Mouse (Mus musculus) thymus, adult 2 months (tissue): ENCODE data around the gene Fbxo47.

Source experiments
- CTCF ChIP-seq: fragments of 200-500 bp; IDR thresholded peaks from 2 replicates; pipeline ENCODE4 v1.5.1; 2012; ENCODE audit warnings: mild to moderate bottlenecking, control low read depth, low read length, moderate library complexity, borderline replicate concordance; ENCODE audit not compliant: control insufficient read depth, poor library complexity, insufficient read depth; ENCODE audit errors: extremely low read depth
- POLR2A ChIP-seq: fragments of 200-500 bp; IDR thresholded peaks from 2 replicates; pipeline ENCODE4 v1.6.1; 2012; ENCODE audit warnings: mild to moderate bottlenecking, low read length, control low read depth, moderate library complexity; ENCODE audit not compliant: control insufficient read depth, poor library complexity, insufficient read depth; ENCODE audit errors: extremely low read depth

DNA sequence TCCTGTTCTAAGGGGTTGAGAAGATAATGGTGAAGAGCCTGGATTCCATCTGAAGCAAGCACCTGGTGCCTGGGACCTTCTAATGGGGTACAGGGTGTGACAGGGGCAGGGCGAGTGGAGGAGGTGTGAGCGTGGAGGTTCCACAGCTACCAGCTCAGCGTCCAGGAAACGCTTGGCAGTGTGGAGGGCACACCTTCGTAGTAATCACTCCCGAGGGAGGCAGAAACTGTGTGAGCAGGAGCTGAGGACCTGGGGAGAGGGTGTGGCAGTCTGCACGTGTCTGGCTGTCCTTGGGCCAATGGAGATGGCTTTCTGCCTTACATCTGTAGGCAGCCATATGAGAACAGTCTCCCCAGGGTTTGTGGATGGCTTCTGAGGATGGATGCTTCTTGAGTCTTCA lies 70.9 kb downstream of the Fbxo47 start:
- TF ChIP-seq CTCF (no peak), POLR2A (no peak)
